Mouse (Mus musculus) embryonic facial prominence, embryonic 10.5 days (tissue): ENCODE results near the gene Lpp. TPM values are rescaled to one million over a fixed set of nuclear protein-coding genes. Genes with fewer than 3 reads are reported as not detected.

Experiments used
- DNase-seq: peaks from one replicate; pipeline ENCODE4 v3.0.0-alpha.2; 2017; ENCODE audit warnings: low spot score
- H3K27ac ChIP-seq: fragments of 300-500 bp; sonication (generic); replicated peaks from 2 replicates; pipeline ENCODE4 v1.5.1; 2016; ENCODE audit warnings: mild to moderate bottlenecking
- H3K27me3 ChIP-seq: fragments of 300-500 bp; sonication (generic); replicated peaks from 2 replicates; pipeline ENCODE4 v1.6.1; 2016; ENCODE audit warnings: low read depth, mild to moderate bottlenecking; ENCODE audit not compliant: poor library complexity, severe bottlenecking
- H3K36me3 ChIP-seq: fragments of 300-500 bp; sonication (generic); replicated peaks from 2 replicates; pipeline ENCODE4 v1.6.1; 2016; ENCODE audit warnings: mild to moderate bottlenecking, moderate library complexity
- H3K4me1 ChIP-seq: fragments of 300-500 bp; sonication (generic); 2 replicates; pipeline ENCODE4 v1.6.1; 2016
- H3K4me3 ChIP-seq: fragments of 300-500 bp; sonication (generic); 2 replicates; pipeline ENCODE4 v1.5.1; 2016; ENCODE audit warnings: mild to moderate bottlenecking, moderate library complexity
- H3K9me3 ChIP-seq: fragments of 300-500 bp; sonication (generic); 2 replicates; pipeline ENCODE4 v1.6.1; 2016; ENCODE audit warnings: mild to moderate bottlenecking
- WGBS: fragments of 180-500 bp; shearing (Covaris S2); methylation state at CpG from one replicate; pipeline ENCODE4 v1.1.7; 2016; 5-methylcytosine and 5-hydroxymethylcytosine counted together
- polyA plus RNA-seq: library from polyadenylated mRNA; unstranded; fragments of >200 nt; fragmentation: Nextera tagmentation; extraction: Ambion mirVana; gene quantifications from 2 replicates; pipeline ENCODE4 v1.2.1, GENCODE M21; 2016

The Lpp gene
- polyA plus RNA-seq, 1 experiment from 2014 or later: 43.5 TPM

DNA sequence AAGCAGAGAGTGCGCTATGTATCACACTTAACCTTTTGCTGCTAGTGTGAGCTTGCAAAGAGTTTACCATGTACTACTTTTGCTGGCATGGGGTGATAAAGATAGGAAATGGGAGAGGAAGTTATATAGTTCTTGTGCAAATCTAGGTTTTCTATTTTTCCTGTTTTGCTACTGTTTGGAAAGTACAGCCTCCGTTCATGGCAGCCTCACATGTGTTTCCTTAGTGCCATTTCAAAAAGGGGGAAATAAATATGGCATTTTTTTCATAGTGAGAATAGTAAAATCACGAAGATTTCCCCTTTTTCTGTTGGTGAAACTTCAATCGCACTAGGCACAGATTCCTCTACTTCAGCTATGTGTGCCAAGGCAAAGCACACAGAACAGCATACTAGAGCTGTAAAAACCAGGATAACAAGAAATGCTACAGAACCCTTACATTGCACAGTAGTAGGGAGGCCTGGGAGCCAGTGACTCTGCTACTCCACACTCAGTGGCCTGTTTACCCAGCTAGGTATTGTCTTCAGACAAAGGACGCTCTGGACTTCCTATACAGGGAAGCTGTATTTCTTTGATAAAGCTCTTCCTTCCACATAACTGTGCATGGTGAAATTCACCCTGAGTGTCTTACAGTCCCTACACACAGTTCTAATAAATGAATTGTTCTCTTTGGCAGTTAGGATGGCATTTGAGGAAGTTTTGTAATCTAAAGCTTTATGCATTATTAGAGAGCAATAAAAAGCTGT, 276.6 kb downstream of the Lpp start:
- no peaks in the 10 kb centered on the region for H3K4me1 ChIP-seq
- no peak for DNase-seq
- WGBS: 89% methylated on average over 5 of the region's 5 CpGs
- H3K4me3 ChIP-seq: no peak overlapping the region
- H3K27me3 ChIP-seq: no peaks in the 10 kb centered on the region
- no peaks in the 10 kb centered on the region for H3K36me3 ChIP-seq
- no peak overlapping the region for H3K27ac ChIP-seq
- no peaks in the 10 kb centered on the region for H3K9me3 ChIP-seq

DNA sequence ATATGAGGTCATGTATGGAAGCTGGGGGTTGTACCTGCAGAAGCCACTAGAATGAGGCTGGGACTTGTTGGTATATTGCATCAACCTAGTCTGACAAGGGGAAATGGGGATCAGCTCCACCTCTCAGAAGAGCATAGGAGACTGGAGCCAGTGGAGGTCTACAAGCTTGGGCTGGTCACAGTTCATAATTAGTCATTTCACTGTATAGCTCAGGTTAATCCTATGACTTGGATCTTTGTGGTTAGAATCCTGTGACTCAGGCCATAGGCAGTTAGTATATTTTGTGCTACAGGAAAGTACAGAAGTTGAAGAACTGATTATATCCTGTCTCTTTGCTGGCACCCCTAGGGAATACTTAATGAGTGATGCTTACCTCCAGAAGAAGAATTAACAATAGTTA, 285.6 kb downstream of the Lpp start:
- Histone ChIP-seq H3K27me3 (no peaks in the 10 kb centered on the region), H3K9me3 (no peaks in the 10 kb centered on the region), H3K4me3 (no peak overlapping the region), H3K27ac (no peak overlapping the region), H3K36me3 (peaks cover 14% of the 10 kb centered on the region), H3K4me1 (no peaks in the 10 kb centered on the region)
- no peak for DNase-seq

DNA sequence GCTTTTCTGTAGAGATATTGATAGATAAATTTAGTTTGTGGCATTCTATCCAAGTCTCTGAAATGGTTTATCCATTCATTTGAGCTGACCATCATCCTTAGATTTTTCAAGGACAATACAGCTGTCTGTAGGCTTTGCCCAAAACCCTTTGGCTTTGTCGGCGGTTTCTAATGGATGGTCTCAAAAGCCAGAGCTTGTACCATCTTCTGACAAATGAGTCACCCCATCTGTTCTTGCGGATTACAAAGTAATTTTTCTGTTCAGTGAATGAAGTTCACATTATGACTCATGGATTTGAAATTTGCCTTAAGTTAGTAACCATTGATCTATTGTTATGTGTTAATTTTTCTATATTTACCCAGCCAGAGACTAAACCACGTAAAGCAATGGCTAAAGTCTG, 301.8 kb downstream of the Lpp start:
- Histone ChIP-seq H3K27ac (no peak overlapping the region), H3K9me3 (no peaks in the 10 kb centered on the region), H3K27me3 (no peaks in the 10 kb centered on the region), H3K4me1 (peaks cover 5% of the 10 kb centered on the region; the same call in 1 of the 2 replicates), H3K36me3 (no peaks in the 10 kb centered on the region), H3K4me3 (no peak overlapping the region)
- WGBS: 92% methylated on average over 4 of the region's 4 CpGs
- no peak for DNase-seq

DNA sequence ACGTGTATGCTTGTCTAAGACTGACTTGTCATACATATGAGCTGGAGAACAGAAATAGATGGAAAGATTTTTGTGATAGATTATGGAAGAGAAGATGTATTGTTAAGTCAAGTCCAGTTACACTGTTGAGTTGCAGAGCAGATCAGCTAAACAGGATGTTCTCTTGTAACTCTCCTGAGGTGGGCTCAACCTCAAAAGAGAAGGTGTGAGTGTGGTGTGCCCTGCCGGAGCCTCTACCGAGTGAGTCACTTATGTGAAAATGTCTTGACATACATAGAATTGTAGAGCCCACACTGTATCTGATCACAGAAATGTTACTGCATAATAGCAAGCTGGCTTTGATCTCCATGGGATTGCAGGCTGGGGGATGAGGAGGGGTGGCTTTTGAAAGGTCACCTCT, 310.9 kb downstream of the Lpp start:
- H3K27me3 ChIP-seq: no peaks in the 10 kb centered on the region
- DNase-seq: no peak
- no peaks in the 10 kb centered on the region for H3K4me1 ChIP-seq
- 94% methylated on average over 3 of the region's 3 CpGs for WGBS
- H3K27ac ChIP-seq: no peak overlapping the region
- H3K36me3 ChIP-seq: no peaks in the 10 kb centered on the region
- no peaks in the 10 kb centered on the region for H3K9me3 ChIP-seq
- H3K4me3 ChIP-seq: no peak overlapping the region

DNA sequence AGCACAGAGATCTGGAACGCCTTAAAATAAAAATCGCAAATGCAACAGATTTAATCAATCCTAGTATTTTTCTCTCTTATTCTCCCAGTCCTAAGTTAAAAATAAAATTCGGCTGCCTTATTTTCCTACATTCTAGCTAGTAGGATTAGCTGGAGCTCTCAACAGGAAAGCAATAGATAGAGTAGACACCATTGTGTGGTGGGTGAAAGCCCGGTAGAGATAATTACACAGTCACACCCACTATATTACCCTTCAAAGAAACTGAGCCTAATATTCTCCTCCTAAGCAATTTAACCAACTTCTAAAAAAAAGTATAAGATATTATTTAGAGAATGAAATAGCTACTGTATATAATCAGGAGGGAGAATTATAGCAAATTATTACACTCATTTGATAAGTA, 330.3 kb downstream of the Lpp start:
- WGBS: 78% methylated on average over 4 of the region's 4 CpGs
- Histone ChIP-seq H3K27me3 (no peaks in the 10 kb centered on the region), H3K9me3 (no peaks in the 10 kb centered on the region), H3K4me1 (no peaks in the 10 kb centered on the region), H3K27ac (no peak overlapping the region), H3K36me3 (no peaks in the 10 kb centered on the region), H3K4me3 (no peak overlapping the region)
- DNase-seq: no peak

DNA sequence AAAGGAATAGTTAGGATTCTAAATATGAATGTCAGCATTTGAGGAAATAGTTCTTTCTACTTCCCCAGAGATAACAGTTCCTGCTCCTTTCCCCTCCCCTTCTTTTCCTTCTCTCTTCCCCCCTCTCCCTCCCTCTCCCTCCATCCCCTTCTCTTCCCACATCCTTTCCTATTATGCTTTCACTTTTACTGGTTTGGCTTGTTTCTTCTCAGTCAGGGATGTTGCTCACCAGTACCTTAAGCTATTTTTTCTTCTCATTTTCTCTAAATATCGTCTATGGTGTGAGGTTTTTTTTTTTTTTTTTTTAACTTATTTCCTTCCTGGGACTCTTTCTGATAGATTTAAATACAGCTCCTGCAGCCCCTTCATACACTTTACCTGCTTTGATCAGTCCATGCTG, 339.4 kb downstream of the Lpp start:
- Histone ChIP-seq H3K27ac (no peak overlapping the region), H3K9me3 (no peaks in the 10 kb centered on the region), H3K4me3 (no peak overlapping the region), H3K4me1 (peaks cover 4% of the 10 kb centered on the region; the same call in 1 of the 2 replicates), H3K36me3 (no peaks in the 10 kb centered on the region), H3K27me3 (no peaks in the 10 kb centered on the region)
- 84% methylated on average over 1 of the region's 1 CpGs for WGBS
- no peak for DNase-seq

DNA sequence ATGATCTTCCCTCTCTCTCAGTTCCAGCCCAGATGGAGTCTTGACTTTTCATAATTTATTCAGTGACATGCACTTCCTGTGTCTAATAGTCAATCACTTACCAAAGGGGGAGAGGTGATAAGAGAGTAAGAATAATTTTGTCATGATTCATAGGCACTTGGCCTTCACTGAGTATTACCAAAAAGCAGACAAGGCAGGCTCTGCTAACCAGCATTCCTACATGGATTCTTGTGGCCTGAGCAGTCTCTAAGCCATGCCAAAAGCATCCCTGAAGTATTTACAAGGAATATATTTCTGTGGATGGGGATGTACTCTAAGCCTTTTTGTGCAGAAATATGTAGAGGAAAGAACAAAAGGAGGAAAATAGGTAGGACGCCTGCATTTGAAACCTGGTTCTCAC, 340.0 kb downstream of the Lpp start:
- Histone ChIP-seq H3K27ac (no peak overlapping the region), H3K36me3 (no peaks in the 10 kb centered on the region), H3K4me3 (no peak overlapping the region), H3K9me3 (no peaks in the 10 kb centered on the region), H3K4me1 (peaks cover 10% of the 10 kb centered on the region; the same call in 1 of the 2 replicates), H3K27me3 (no peaks in the 10 kb centered on the region)
- no peak for DNase-seq
- WGBS: 88% methylated on average over 1 of the region's 1 CpGs

DNA sequence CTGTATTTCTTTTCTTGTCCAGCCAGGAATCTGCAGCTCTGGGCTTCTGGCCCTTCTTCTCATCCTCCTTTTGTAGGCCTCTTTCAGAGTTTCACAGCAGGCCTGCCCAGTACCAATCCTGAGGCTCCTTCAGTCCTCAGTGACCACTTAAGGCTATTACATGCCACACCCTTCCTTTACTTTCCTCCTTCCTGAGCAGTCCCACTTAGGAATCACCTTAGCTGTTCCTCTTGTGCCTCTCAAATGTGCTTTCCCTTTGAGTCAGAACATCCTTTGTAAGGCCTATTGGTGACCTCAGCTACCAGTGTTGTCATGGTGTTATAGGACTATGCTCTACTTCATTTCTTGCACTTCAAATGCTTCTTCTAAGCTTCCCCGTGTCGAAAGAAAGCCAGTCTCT, 342.4 kb downstream of the Lpp start:
- Histone ChIP-seq H3K36me3 (no peaks in the 10 kb centered on the region), H3K27me3 (no peaks in the 10 kb centered on the region), H3K4me1 (peaks cover 10% of the 10 kb centered on the region; the same call in 1 of the 2 replicates), H3K4me3 (no peak overlapping the region), H3K9me3 (no peaks in the 10 kb centered on the region), H3K27ac (no peak overlapping the region)
- 91% methylated on average over 2 of the region's 2 CpGs for WGBS
- DNase-seq: no peak

DNA sequence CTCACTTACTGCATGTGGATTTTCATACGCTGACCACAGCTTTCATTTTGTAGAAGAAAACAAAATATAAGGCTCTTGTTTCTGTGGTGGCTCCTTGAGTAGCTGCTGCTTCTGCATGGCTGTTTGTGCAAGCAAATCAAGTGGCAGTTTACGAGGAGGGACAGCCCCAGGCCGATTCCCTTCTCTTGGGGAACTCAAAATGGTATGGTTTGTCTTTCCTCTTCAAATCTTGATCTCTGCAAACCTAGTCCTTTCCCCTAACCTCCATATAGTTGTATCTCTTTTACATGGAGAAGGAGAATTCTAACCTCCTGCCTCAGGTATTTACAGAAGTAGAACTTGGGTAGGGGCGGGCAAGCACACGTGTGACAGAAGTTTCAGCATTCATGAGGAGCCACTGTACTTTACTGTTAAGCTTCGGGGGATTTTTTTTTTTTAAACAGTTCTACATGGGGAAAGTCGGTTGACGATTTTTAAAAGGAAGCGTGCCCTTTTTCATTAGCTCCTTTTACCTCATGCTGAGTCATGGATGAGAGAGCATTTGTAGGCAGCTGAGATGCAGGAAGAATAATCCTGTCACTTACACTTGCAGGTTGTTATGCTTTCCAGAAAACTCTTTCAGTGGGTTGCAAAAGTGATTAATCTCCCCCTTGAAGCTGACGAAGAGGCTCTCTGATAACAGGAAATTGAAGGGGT, 344.2 kb downstream of the Lpp start:
- Histone ChIP-seq H3K36me3 (no peaks in the 10 kb centered on the region), H3K4me3 (no peak overlapping the region), H3K27ac (no peak overlapping the region), H3K9me3 (no peaks in the 10 kb centered on the region), H3K27me3 (no peaks in the 10 kb centered on the region), H3K4me1 (peaks cover 10% of the 10 kb centered on the region; the same call in 1 of the 2 replicates)
- no peak for DNase-seq
- 66% methylated on average over 10 of the region's 10 CpGs for WGBS

DNA sequence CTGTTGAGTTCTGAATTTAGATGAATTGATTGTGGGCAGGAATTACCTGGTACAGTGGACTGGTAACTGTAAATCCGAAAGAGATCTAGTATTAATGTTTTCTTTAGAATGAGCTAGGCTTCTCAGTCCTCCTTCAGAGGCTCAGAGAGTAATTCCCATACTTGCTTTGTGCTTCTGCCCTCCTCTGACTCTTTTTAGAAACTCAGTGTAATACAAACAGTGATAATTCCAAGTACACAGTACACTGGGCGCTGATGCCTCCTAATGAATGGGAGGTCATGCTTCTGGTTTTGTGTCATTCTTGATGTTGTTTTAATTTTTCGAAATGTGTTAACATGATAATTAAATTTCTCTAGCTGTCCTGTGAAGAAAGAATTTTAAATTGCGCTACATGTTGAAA, 347.4 kb downstream of the Lpp start:
- Histone ChIP-seq H3K27me3 (no peaks in the 10 kb centered on the region), H3K4me3 (no peak overlapping the region), H3K27ac (no peak overlapping the region), H3K36me3 (no peaks in the 10 kb centered on the region), H3K4me1 (peaks cover 10% of the 10 kb centered on the region; the same call in 1 of the 2 replicates), H3K9me3 (no peaks in the 10 kb centered on the region)
- WGBS: 94% methylated on average over 4 of the region's 4 CpGs
- no peak for DNase-seq

DNA sequence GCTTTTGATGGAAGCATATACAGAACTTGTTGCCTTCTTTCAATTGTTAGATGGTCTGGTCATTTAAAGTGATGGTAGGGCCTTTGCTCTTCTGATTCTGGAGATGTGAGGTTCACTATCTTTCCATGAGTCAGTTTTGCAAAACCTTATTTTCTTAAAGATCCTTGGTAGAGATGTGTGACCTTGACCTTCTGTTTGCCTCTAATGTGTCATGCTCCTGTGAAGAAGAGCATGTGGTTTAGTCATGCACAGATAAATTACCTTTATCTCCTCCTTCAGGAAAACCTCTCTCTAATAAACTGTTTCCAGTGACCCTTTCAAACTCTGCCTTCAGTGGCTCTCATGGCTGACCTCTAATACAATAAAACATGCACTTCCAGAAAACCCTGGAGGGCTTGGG, 356.5 kb downstream of the Lpp start:
- Histone ChIP-seq H3K4me1 (no peaks in the 10 kb centered on the region), H3K36me3 (no peaks in the 10 kb centered on the region), H3K4me3 (no peak overlapping the region), H3K27me3 (no peaks in the 10 kb centered on the region), H3K27ac (no peak overlapping the region), H3K9me3 (no peaks in the 10 kb centered on the region)
- DNase-seq: no peak

DNA sequence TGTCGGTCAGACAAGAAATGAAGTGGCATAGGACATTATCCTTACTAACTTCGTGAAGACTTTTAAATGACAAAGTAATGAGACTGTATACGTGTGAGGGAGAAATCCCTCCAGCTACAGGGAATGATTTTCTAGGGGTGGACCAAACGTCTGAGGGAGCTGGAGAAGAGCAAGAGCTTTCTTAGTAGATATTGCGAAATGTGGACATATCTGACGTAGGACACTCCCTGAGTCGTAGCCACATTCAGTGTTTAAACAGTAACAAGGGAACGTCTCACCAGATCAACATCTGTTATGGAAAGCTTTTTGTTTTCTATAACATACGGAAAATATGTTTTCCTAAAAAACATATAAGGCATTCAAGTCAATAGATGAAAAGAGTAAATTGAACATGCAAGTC, 362.8 kb downstream of the Lpp start:
- Histone ChIP-seq H3K4me3 (no peak overlapping the region), H3K36me3 (no peaks in the 10 kb centered on the region), H3K27me3 (no peaks in the 10 kb centered on the region), H3K9me3 (no peaks in the 10 kb centered on the region), H3K4me1 (no peaks in the 10 kb centered on the region), H3K27ac (no peak overlapping the region)
- WGBS: 91% methylated on average over 9 of the region's 9 CpGs
- DNase-seq: no peak

DNA sequence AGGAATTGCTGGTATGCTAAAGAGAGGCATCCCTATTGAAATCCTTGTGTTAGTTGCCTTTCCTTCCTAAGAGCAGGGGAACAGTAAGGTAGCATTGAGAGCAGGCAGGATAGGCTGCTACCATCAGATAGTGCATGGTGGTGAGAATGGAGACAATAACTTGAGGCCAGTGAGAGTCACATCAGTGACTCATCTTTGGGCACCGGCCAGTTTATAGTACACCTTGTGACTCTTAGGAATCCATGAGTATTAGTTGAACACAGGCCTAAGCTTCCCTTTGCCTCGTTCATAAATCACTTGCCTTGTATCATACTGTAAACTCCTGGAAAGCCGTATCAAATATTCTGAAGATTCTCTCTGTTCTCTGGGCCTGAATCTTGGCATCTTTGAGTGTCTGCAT, 372.7 kb downstream of the Lpp start:
- Histone ChIP-seq H3K4me3 (no peak overlapping the region), H3K4me1 (no peaks in the 10 kb centered on the region), H3K27me3 (no peaks in the 10 kb centered on the region), H3K27ac (no peak overlapping the region), H3K9me3 (no peaks in the 10 kb centered on the region), H3K36me3 (peaks cover 11% of the 10 kb centered on the region)
- 94% methylated on average over 3 of the region's 3 CpGs for WGBS
- DNase-seq: no peak
